Mouse (Mus musculus): ENCODE data around the gene Zfp965. TPM values are rescaled to one million over a fixed set of nuclear protein-coding genes. Genes with fewer than 3 reads are reported as not detected.
"Not testable (repeated sequence)": the region's sequence is repeated elsewhere in the genome, so short reads cannot be mapped to it uniquely, and the experiment has no call there.

Gene Zfp965
- total RNA-seq (2021): 1 to 10 TPM; 2.7 to 3.9 TPM
- long read RNA-seq, experiment 1, partial matches to known transcripts: 0 of 3 reads
- long read RNA-seq, experiment 1, other reads (novel, unspliced or antisense): 1 of 3 reads
- long read RNA-seq, experiment 2, partial matches to known transcripts: 0 of 4 reads
- long read RNA-seq, experiment 2, other reads (novel, unspliced or antisense): 3 of 4 reads

DNA sequence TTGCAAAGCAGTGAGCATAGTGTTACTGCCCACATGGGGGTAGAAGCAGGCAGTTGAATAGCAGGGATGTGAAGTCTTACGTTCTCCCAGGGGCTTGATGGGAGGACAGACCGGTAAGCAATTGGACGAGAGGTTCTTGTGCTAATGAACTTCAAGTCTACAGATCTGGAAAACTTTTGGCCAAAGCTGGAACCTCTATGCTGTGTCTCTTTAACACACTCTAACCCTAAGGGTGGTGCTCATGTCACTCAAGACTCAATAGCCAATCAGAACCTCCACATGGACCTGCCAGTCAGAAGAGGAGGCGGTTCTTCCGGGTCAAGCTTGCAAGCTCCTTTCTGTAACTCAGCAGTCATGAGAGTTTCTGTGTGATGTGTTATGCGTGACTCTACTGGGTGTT lies at the start of gene Zfp965:
TSS of gene Zfp965 (plus strand) at position 301 of the 400 bp plus-strand sequence.
- DNase-seq; intact Hi-C loops (cut with DNase I; ENCODE audit: low total_unique reads): not testable (repeated sequence)

DNA sequence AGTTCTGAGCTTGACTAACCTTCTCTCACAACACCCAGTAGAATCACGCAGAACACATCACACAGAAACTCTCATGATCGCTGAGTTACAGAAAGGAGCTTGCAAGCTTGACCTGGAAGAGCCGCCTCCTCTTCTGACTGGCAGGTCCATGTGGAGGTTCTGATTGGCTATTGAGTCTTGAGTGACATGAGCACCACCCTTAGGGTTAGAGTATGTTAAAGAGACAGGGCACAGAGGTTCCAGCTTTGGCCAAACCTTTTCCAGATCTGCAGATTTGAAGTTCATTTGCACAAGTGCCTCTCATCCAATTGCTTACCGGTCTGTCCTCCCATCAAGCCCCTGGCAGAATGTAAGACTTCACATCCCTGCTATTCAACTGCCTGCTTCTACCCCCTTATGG lies 34.1 kb upstream of the Zfp965 start, which contains the start of gene Gm4724:
TSS of gene Gm4724 (minus strand) at position 101 of the 400 bp plus-strand sequence.
- intact Hi-C loops (cut with DNase I; ENCODE audit: low total_unique reads); DNase-seq: not testable (repeated sequence)

Other genes starting within 250 kb of the Zfp965 start
- gene Gm14440, start 194.9 kb upstream of the Zfp965 start, total RNA-seq (2021): 1 to 10 TPM; 4.2 to 7.2 TPM
- gene Gm4631, start 131.8 kb upstream of the Zfp965 start, total RNA-seq (2021): 10 to 100 TPM; 15.2 to 16.2 TPM
- 1 to 10 TPM; 2.7 to 4.1 TPM for gene Zfp968, start 97.5 kb upstream of the Zfp965 start, total RNA-seq (2021)
- 1 to 10 TPM; 2.6 to 3.0 TPM for gene Gm4724, start 34.2 kb upstream of the Zfp965 start, total RNA-seq (2021)
- not detected for gene Gm11007, start 174.0 kb downstream of the Zfp965 start, total RNA-seq (2021)
- gene Zfp969, start 233.7 kb downstream of the Zfp965 start, total RNA-seq (2021): not detected